Mouse (Mus musculus) kidney, adult 2 months (tissue): ENCODE results near the gene Gpr68. TPM values are rescaled to one million over a fixed set of nuclear protein-coding genes. Genes with fewer than 3 reads are reported as not detected.
A peak's percentile ranks its signal among the peaks of the same experiment; 100 is the strongest.

Experiments used
- DNase-seq: peaks from one replicate; pipeline ENCODE4 v3.0.0; 2021
- H3K27ac ChIP-seq: fragments of 200-500 bp; 2 replicates; pipeline ENCODE4 v1.5.1; 2012; ENCODE audit warnings: low read depth, low read length, control low read depth, inconsistent platforms; ENCODE audit not compliant: insufficient read depth
- H3K27me3 ChIP-seq: fragments of 200-500 bp; replicated peaks from 2 replicates; pipeline ENCODE4 v1.6.1; 2012; ENCODE audit warnings: mild to moderate bottlenecking, moderate library complexity, low read length, inconsistent platforms; ENCODE audit not compliant: control insufficient read depth, insufficient read depth
- H3K36me3 ChIP-seq: fragments of 200-500 bp; 2 replicates; pipeline ENCODE4 v1.6.1; 2012; ENCODE audit warnings: mild to moderate bottlenecking, moderate library complexity, low read length, inconsistent platforms; ENCODE audit not compliant: control insufficient read depth, insufficient read depth
- H3K4me1 ChIP-seq: fragments of 200-500 bp; 2 replicates; pipeline ENCODE4 v1.6.1; 2011; ENCODE audit warnings: low read length; ENCODE audit not compliant: control insufficient read depth, insufficient read depth
- H3K4me3 ChIP-seq: fragments of 200-500 bp; 2 replicates; pipeline ENCODE4 v1.5.1; 2011; ENCODE audit warnings: mild to moderate bottlenecking, low read depth, low read length, control low read depth; ENCODE audit not compliant: insufficient read depth
- POLR2A ChIP-seq: fragments of 200-500 bp; IDR thresholded peaks from one replicate; pipeline ENCODE4 v1.6.1; 2011; ENCODE audit warnings: low read depth, low read length, control low read depth
- WGBS: fragments of 180-500 bp; shearing (Covaris S2); methylation state at CpG from one replicate; pipeline ENCODE4 v1.1.7; 2018; 5-methylcytosine and 5-hydroxymethylcytosine counted together
- polyA plus RNA-seq: library from polyadenylated mRNA; depleted of rRNA; stranded (reverse); fragments of >200 nt; gene quantifications from 2 replicates; pipeline ENCODE4 v1.2.3, GENCODE M21; 2012; rRNA removed

Gene Gpr68
- polyA plus RNA-seq, 1 experiment: 1.9 TPM

DNA sequence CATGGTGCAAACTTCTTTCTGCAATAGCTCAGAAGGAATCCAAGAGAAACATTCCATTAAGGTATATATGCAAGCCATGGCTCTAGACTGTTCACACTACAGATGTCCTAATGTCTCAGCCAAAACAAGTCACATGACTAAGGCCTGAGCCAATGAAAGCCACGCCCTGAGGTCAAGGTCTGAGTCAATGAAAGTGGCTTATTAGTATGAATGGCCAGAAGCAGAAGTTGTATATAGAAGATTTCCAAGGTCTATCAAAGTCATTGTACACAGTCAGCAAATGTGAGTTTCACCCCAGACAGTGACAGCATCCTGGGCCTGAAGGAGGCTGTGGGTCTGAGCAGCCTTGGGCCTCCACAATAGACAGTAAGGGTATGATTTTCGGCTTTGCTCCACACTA is 77.0 kb downstream of the Gpr68 start:
- H3K36me3 ChIP-seq: no peaks in the 10 kb centered on the region
- H3K4me3 ChIP-seq: no peak overlapping the region
- H3K27me3 ChIP-seq: no peaks in the 10 kb centered on the region
- peak; percentile 65 for DNase-seq
- no peak overlapping the region for H3K27ac ChIP-seq
- TF ChIP-seq POLR2A: no peak
- 83% methylated on average over 2 of the region's 2 CpGs for WGBS
- H3K4me1 ChIP-seq: no peaks in the 10 kb centered on the region; the same call in 1 of the 2 replicates

Other genes starting within 250 kb of the Gpr68 start
- 1.1 TPM in 2 replicates for gene Rps6ka5, start 181.2 kb downstream of the Gpr68 start, polyA plus RNA-seq
- 88.1 and 90.1 TPM in 2 replicates for gene Dglucy, start 129.1 kb downstream of the Gpr68 start, polyA plus RNA-seq
- gene Ccdc88c, start 120.9 kb upstream of the Gpr68 start, polyA plus RNA-seq: 5.4 and 6.6 TPM in 2 replicates
- gene Ppp4r3a, start 175.5 kb upstream of the Gpr68 start, polyA plus RNA-seq: 9.1 and 10.4 TPM in 2 replicates